Comparison of ENCODE assay signal across 8 mouse cellular contexts in genomic region chr7:119513056-119513455, GRCm38 (mm10). TPM values are rescaled to one million over a fixed set of nuclear protein-coding genes. Genes with fewer than 3 reads are reported as not detected.
DNase-seq lines count a peak whose midpoint lies in the region; TF ChIP-seq lines count a peak whose summit lies in the region.
"Had no signal": no experiment of that assay in that cellular context is flagged by ENCODE, and none has a peak within 500 bp of the region (broad histone marks: within the 10 kb centered on the region; RNA-seq: fewer than 3 reads in every experiment).

No protein-coding gene starts in this region.

- H3K9me3 ChIP-seq in ES-E14 (ENCODE audit: control insufficient read depth, insufficient read depth, low read depth, low read length): no peaks in the 10 kb centered on the region

- no peaks in the 10 kb centered on the region for H3K36me3 ChIP-seq in ES-E14 (ENCODE audit: control insufficient read depth, insufficient read depth, low read length, poor library complexity, severe bottlenecking)

- intact Hi-C loops in left cerebral cortex, postnatal 25 days (cut with DNase I): loop anchor here (5.0 to 10.0 kb wide), 2 partner anchors 71 to 748 kb away; no protein-coding TSS in a partner anchor

- no peak overlapping the region for H3K27ac ChIP-seq in ES-E14 (ENCODE audit: insufficient read depth, low read depth, low read length, poor library complexity, severe bottlenecking)

- H3K4me3 ChIP-seq in ES-E14 (ENCODE audit: insufficient read depth in 1 of 2, low read depth in 1 of 2, low read length in 2 of 2, poor library complexity in 1 of 2, severe bottlenecking in 1 of 2): no peak overlapping the region

- H3K4me1 ChIP-seq in ES-E14 (ENCODE audit: control insufficient read depth in 2 of 2, insufficient read depth in 2 of 2, low read length in 2 of 2, poor library complexity in 1 of 2): no peaks in the 10 kb centered on the region

- in situ Hi-C loops in ES-E14 (cut with MboI; ENCODE audit: low sequenced_read_pairs in 2 of 2, unreplicated experiment in 2 of 2): loop anchor here in 1 of 2 experiments (10.0 kb wide), 1 partner anchor 498 kb away; no protein-coding TSS in a partner anchor

- DNase-seq in 416B (ENCODE audit: low read depth): peak; percentile 25
- peak; percentile 52 for DNase-seq in ES-E14 (ENCODE audit: low read depth, low spot score)
- peak; percentile 53 for DNase-seq in cerebellum, adult 9-10 months
- peak; percentile 85 for DNase-seq in kidney, adult 11 months
- peak; percentile 37 to 61 for DNase-seq in left cerebral cortex, postnatal 25 days (ENCODE audit: low spot score in 2 of 2)
- peak; percentile 8 for DNase-seq in retina, adult 2 months (ENCODE audit: low read depth, low spot score)
- DNase-seq in urinary bladder, adult 2 months (ENCODE audit: low spot score): no peak

- H3K9ac ChIP-seq in ES-E14 (ENCODE audit: insufficient read depth, low read depth, low read length, poor library complexity, severe bottlenecking): no peak overlapping the region

TF ChIP-seq in ES-E14, 5 proteins besides CTCF, POLR2A, EP300 and RAD21:
- TF ChIP-seq HCFC1 (IDR thresholded peaks at IDR 0.05; ENCODE audit: borderline replicate concordance, insufficient read depth, low read length) (no peak), ZC3H11A (IDR thresholded peaks at IDR 0.05; ENCODE audit: borderline replicate concordance, low read depth, low read length) (no peak), CHD2 (IDR thresholded peaks at IDR 0.05; ENCODE audit: low read depth, low read length) (no peak), MAFK (IDR thresholded peaks at IDR 0.05; ENCODE audit: insufficient read depth, low read depth, low read length) (no peak)

RNA-seq across cellular contexts. Expression of gene Acsm5, which starts 6.2 kb away (rescaled TPM):
- total RNA-seq in ES-E14 (2012; rRNA removed): not detected in 2 replicates
- total RNA-seq in left cerebral cortex, postnatal 25 days (2021): 1 to 10 TPM in 1 of 2 experiments, under 1 TPM in 1; 0.41 to 1.0 TPM
- polyA plus RNA-seq in urinary bladder, adult 2 months (2012; rRNA removed): 0.22 and 0.23 TPM in 2 replicates

RNA-seq across cellular contexts. Expression of gene Pdilt, which starts 10.2 kb away (rescaled TPM):
- not detected in 2 replicates for total RNA-seq in ES-E14 (2012; rRNA removed)
- total RNA-seq in left cerebral cortex, postnatal 25 days (2021): not detected
- polyA plus RNA-seq in urinary bladder, adult 2 months (2012; rRNA removed): not detected in 2 replicates
- polyA plus RNA-seq: frontal cortex, adult 2 months had no signal

RNA-seq across cellular contexts. Expression of gene Umod, which starts 34.0 kb away (rescaled TPM):
- total RNA-seq in ES-E14 (2012; rRNA removed): not detected in 2 replicates
- total RNA-seq in left cerebral cortex, postnatal 25 days (2021): not detected
- polyA plus RNA-seq in urinary bladder, adult 2 months (2012; rRNA removed): not detected in 2 replicates
- polyA plus RNA-seq: frontal cortex, adult 2 months had no signal

RNA-seq across cellular contexts. Expression of gene Acsm2, which starts 41.1 kb away (rescaled TPM):
- not detected in 2 replicates for total RNA-seq in ES-E14 (2012; rRNA removed)
- total RNA-seq in left cerebral cortex, postnatal 25 days (2021): not detected
- polyA plus RNA-seq in urinary bladder, adult 2 months (2012; rRNA removed): not detected in 2 replicates
- polyA plus RNA-seq: frontal cortex, adult 2 months had no signal

RNA-seq across cellular contexts. Expression of gene Gp2, which starts 54.0 kb away (rescaled TPM):
- total RNA-seq in ES-E14 (2012; rRNA removed): not detected in 2 replicates
- total RNA-seq in left cerebral cortex, postnatal 25 days (2021): not detected
- polyA plus RNA-seq in urinary bladder, adult 2 months (2012; rRNA removed): 0.03 TPM in 1 of 2 replicates, not detected in the other
